Mouse (Mus musculus) embryonic facial prominence, embryonic 12.5 days (tissue): ENCODE measurements at regions not wholly inside any gene's neighbourhood (a gene's known extent, or its start where the extent isn't known, plus 50 kb on each side); places are given as distances from the start of the nearest gene placed in this dataset.

Source experiments
- ATAC-seq: fragments of 200-750 bp; cut with Nextera tagmentation; 2 replicates; pipeline ENCODE4 v1.8.0; 2017; ENCODE audit not compliant: insufficient number of reproducible peaks, insufficient read depth, low FRiP score, low TSS enrichment
- H3K27ac ChIP-seq: fragments of 300-500 bp; sonication (generic); 2 replicates; pipeline ENCODE4 v1.5.1; 2016; ENCODE audit warnings: mild to moderate bottlenecking
- H3K27me3 ChIP-seq: fragments of 300-500 bp; sonication (generic); 2 replicates; pipeline ENCODE4 v1.6.1; 2016; ENCODE audit warnings: mild to moderate bottlenecking, moderate library complexity
- H3K36me3 ChIP-seq: fragments of 300-500 bp; sonication (generic); 2 replicates; pipeline ENCODE4 v1.6.1; 2016; ENCODE audit warnings: mild to moderate bottlenecking
- H3K4me1 ChIP-seq: fragments of 300-500 bp; sonication (generic); 2 replicates; pipeline ENCODE4 v1.6.1; 2016
- H3K4me2 ChIP-seq: fragments of 300-500 bp; sonication (generic); replicated peaks from 2 replicates; pipeline ENCODE4 v1.6.1; 2016; ENCODE audit warnings: mild to moderate bottlenecking, moderate library complexity
- H3K4me3 ChIP-seq: fragments of 300-500 bp; sonication (generic); 2 replicates; pipeline ENCODE4 v1.5.1; 2016; ENCODE audit warnings: mild to moderate bottlenecking
- H3K9ac ChIP-seq: fragments of 300-500 bp; sonication (generic); 2 replicates; pipeline ENCODE4 v1.6.1; 2016; ENCODE audit warnings: mild to moderate bottlenecking, moderate library complexity
- H3K9me3 ChIP-seq: fragments of 300-500 bp; sonication (generic); 2 replicates; pipeline ENCODE4 v1.6.1; 2016; ENCODE audit warnings: mild to moderate bottlenecking, moderate library complexity
- WGBS: fragments of 180-500 bp; shearing (Covaris S2); methylation state at CpG from one replicate; pipeline ENCODE4 v1.1.7; 2016; 5-methylcytosine and 5-hydroxymethylcytosine counted together

DNA sequence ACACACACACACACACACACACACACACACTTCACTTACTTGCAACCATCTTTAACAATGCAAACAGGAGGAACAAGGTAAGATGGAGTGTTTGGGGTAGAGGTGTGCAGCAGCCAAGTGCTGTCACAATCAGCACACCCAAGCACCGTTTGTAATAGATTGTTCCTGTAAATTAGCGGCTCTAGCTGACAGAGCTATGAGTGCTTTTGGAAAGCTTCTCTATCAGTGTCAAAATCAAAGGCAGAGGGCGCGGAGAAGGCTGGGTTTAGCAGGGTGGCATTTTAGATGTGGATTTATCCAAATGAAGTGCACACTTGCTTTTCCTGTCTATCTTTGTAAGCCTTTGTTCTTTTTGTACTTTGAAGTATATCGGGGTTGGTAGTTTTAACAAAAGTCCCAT, 184.6 kb downstream of the Cog6 start:
- 84% methylated on average over 5 of the region's 5 CpGs for WGBS
- Histone ChIP-seq H3K9ac (no peak overlapping the region), H3K9me3 (no peaks in the 10 kb centered on the region), H3K27ac (no peak overlapping the region), H3K4me2 (no peak overlapping the region), H3K4me1 (no peaks in the 10 kb centered on the region), H3K27me3 (no peaks in the 10 kb centered on the region), H3K4me3 (no peak overlapping the region), H3K36me3 (no peaks in the 10 kb centered on the region)
- ATAC-seq = no peak

DNA sequence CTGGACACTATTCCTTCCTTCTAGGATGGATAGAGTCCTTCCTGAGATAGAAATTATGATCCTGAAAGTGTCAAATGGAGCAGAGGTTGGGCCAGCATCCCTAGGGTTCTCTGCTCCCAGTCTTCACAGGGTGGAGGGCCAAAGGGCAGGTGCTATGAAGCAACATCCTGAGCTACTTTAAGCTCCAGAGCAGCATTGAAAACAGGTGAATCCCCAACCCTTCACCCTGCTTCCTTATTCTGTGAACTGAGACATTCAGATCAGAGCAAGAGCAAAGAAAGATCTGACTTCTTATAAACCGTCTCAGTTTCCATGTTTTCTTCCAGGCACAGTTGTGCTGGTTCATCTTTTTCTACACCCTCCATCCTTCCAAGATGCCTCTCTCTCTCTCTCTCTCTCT, 185.1 kb downstream of the Cog6 start:
- H3K36me3 ChIP-seq = no peaks in the 10 kb centered on the region
- ATAC-seq = no peak
- H3K9ac ChIP-seq = no peak overlapping the region
- 76% methylated on average over 1 of the region's 1 CpGs for WGBS
- no peak overlapping the region for H3K4me2 ChIP-seq
- H3K9me3 ChIP-seq = no peaks in the 10 kb centered on the region
- H3K27ac ChIP-seq = no peak overlapping the region
- no peaks in the 10 kb centered on the region for H3K4me1 ChIP-seq
- H3K27me3 ChIP-seq = no peaks in the 10 kb centered on the region
- H3K4me3 ChIP-seq = no peak overlapping the region

DNA sequence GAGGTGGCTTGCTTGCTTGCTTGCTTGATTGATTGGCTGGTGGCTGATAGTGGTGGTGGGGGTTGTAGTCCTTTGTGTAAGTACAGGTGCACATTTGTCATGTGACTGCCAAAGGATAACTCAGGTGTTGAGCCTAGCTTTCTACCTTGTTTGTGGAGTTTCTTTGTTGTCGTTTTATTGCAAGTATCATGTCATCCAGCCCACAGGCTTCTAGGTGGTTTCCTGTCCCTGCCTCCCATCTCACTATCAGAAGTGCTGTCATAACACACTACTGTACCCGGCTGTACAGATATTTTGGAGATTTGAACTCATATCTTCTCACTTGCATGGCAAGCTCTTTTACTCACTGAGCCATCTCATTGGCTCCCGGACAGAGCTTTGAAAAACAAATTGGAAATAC, 186.9 kb downstream of the Cog6 start:
- H3K27ac ChIP-seq = no peak overlapping the region
- no peak overlapping the region for H3K9ac ChIP-seq
- H3K4me3 ChIP-seq = no peak overlapping the region
- H3K4me2 ChIP-seq = no peak overlapping the region
- H3K4me1 ChIP-seq = no peaks in the 10 kb centered on the region
- H3K9me3 ChIP-seq = no peaks in the 10 kb centered on the region
- H3K27me3 ChIP-seq = no peaks in the 10 kb centered on the region
- H3K36me3 ChIP-seq = no peaks in the 10 kb centered on the region
- ATAC-seq = no peak
- 88% methylated on average over 3 of the region's 3 CpGs for WGBS

GRCm38 (mm10) chr3:52829069-52829468, 188.0 kb downstream of the Cog6 start:
- 83% methylated on average over 6 of the region's 6 CpGs for WGBS
- Histone ChIP-seq H3K36me3 (no peaks in the 10 kb centered on the region), H3K27ac (no peak overlapping the region), H3K4me3 (no peak overlapping the region), H3K27me3 (no peaks in the 10 kb centered on the region), H3K9ac (no peak overlapping the region), H3K4me2 (no peak overlapping the region), H3K9me3 (no peaks in the 10 kb centered on the region), H3K4me1 (no peaks in the 10 kb centered on the region)
- no peak for ATAC-seq

GRCm38 (mm10) chr3:52828473-52828872, 188.6 kb downstream of the Cog6 start:
- Histone ChIP-seq H3K27ac (no peak overlapping the region), H3K4me1 (no peaks in the 10 kb centered on the region), H3K27me3 (no peaks in the 10 kb centered on the region), H3K36me3 (no peaks in the 10 kb centered on the region), H3K4me3 (no peak overlapping the region), H3K4me2 (no peak overlapping the region), H3K9me3 (no peaks in the 10 kb centered on the region), H3K9ac (no peak overlapping the region)
- ATAC-seq = no peak
- WGBS = 39% methylated on average over 4 of the region's 4 CpGs

DNA sequence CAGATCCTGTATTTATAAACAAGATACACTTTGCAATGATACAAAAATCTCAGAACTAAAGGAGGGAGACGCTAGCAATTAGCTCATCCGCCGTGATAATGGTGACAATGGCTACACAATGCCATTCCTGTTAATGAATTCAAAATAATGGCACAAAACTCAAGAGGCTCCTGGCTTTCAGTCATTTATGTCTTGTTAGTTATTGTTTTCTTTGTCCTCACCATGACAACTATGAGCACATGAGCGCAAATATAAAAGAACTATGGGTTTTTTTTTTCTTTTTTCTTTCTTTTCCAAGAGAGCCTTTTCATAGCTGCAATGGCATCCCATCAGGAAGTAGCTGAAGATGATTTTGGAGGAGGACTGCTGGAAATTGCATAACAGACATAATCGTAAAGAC, 194.2 kb downstream of the Cog6 start:
- Histone ChIP-seq H3K9ac (no peak overlapping the region), H3K36me3 (no peaks in the 10 kb centered on the region), H3K27me3 (no peaks in the 10 kb centered on the region), H3K27ac (no peak overlapping the region), H3K9me3 (no peaks in the 10 kb centered on the region), H3K4me2 (no peak overlapping the region), H3K4me3 (no peak overlapping the region), H3K4me1 (no peaks in the 10 kb centered on the region)
- ATAC-seq = no peak
- WGBS = 88% methylated on average over 5 of the region's 5 CpGs

- Histone ChIP-seq H3K9me3 (no peaks in the 10 kb centered on the region), H3K27ac (no peak overlapping the region), H3K27me3 (no peaks in the 10 kb centered on the region), H3K4me3 (no peak overlapping the region), H3K9ac (no peak overlapping the region), H3K36me3 (no peaks in the 10 kb centered on the region), H3K4me1 (no peaks in the 10 kb centered on the region), H3K4me2 (no peak overlapping the region)
- ATAC-seq = no peak
- 7% methylated on average over 5 of the region's 5 CpGs for WGBS
Observed at GRCm38 (mm10) chr3:52821450-52821849, 195.6 kb downstream of the Cog6 start.

GRCm38 (mm10) chr3:52818401-52818800, 198.6 kb downstream of the Cog6 start:
- H3K27ac ChIP-seq = no peak overlapping the region
- 88% methylated on average over 4 of the region's 4 CpGs for WGBS
- H3K36me3 ChIP-seq = no peaks in the 10 kb centered on the region
- no peak for ATAC-seq
- no peaks in the 10 kb centered on the region for H3K4me1 ChIP-seq
- H3K27me3 ChIP-seq = no peaks in the 10 kb centered on the region
- no peak overlapping the region for H3K4me3 ChIP-seq
- H3K9ac ChIP-seq = no peak overlapping the region
- no peaks in the 10 kb centered on the region for H3K9me3 ChIP-seq
- H3K4me2 ChIP-seq = no peak overlapping the region

- no peaks in the 10 kb centered on the region for H3K4me1 ChIP-seq
- H3K36me3 ChIP-seq = no peaks in the 10 kb centered on the region
- no peak overlapping the region for H3K4me2 ChIP-seq
- H3K27ac ChIP-seq = no peak overlapping the region
- H3K9me3 ChIP-seq = no peaks in the 10 kb centered on the region
- no peak overlapping the region for H3K9ac ChIP-seq
- no peak for ATAC-seq
- H3K27me3 ChIP-seq = no peaks in the 10 kb centered on the region
- 85% methylated on average over 6 of the region's 6 CpGs for WGBS
- no peak overlapping the region for H3K4me3 ChIP-seq
Observed at GRCm38 (mm10) chr3:52817416-52817815, 199.6 kb downstream of the Cog6 start.

GRCm38 (mm10) chr3:52815497-52815896, 201.5 kb downstream of the Cog6 start:
- ATAC-seq = no peak
- no peaks in the 10 kb centered on the region for H3K36me3 ChIP-seq
- WGBS = 58% methylated on average over 7 of the region's 7 CpGs
- no peaks in the 10 kb centered on the region for H3K27me3 ChIP-seq
- no peaks in the 10 kb centered on the region for H3K9me3 ChIP-seq
- H3K9ac ChIP-seq = no peak overlapping the region
- no peaks in the 10 kb centered on the region for H3K4me1 ChIP-seq
- H3K4me2 ChIP-seq = no peak overlapping the region
- no peak overlapping the region for H3K27ac ChIP-seq
- no peak overlapping the region for H3K4me3 ChIP-seq

GRCm38 (mm10) chr3:52802324-52802723, 214.7 kb downstream of the Cog6 start:
- Histone ChIP-seq H3K4me1 (no peaks in the 10 kb centered on the region), H3K4me3 (no peak overlapping the region)
- no peak for ATAC-seq

GRCm38 (mm10) chr3:52801446-52801845, 215.6 kb downstream of the Cog6 start:
- Histone ChIP-seq H3K36me3 (no peaks in the 10 kb centered on the region), H3K9ac (no peak overlapping the region), H3K4me3 (no peak overlapping the region), H3K27ac (no peak overlapping the region), H3K9me3 (no peaks in the 10 kb centered on the region), H3K4me1 (no peaks in the 10 kb centered on the region), H3K27me3 (no peaks in the 10 kb centered on the region), H3K4me2 (no peak overlapping the region)
- ATAC-seq = no peak
- WGBS = 88% methylated on average over 5 of the region's 5 CpGs

More at GRCm38 (mm10) chr3:52802324-52802723, 214.7 kb downstream of the Cog6 start:
- Histone ChIP-seq H3K9ac (no peak overlapping the region), H3K36me3 (no peaks in the 10 kb centered on the region), H3K9me3 (no peaks in the 10 kb centered on the region), H3K4me2 (no peak overlapping the region), H3K27ac (no peak overlapping the region), H3K27me3 (no peaks in the 10 kb centered on the region)
- WGBS = 72% methylated on average over 5 of the region's 5 CpGs

DNA sequence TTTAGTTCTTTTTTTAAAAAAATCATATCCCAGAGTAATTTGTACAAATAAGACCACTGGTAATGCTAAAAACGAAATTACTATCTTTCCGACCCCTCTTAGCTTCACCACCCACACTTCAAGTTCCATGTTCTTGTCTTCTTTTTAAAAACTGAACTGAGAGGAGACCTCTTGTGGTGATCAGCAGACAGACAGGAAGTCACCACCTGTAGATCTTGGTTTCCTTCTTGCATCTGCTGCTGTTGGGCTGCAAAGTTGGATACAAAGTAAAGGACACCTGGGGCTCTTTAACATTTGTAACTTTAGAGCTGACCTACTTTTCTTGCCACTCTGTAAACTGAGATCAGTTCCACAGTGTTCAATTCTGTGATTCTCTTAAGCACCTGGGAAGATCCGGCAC, 216.4 kb downstream of the Cog6 start:
- Histone ChIP-seq H3K27me3 (no peaks in the 10 kb centered on the region), H3K4me2 (no peak overlapping the region), H3K4me3 (no peak overlapping the region), H3K9me3 (no peaks in the 10 kb centered on the region), H3K9ac (no peak overlapping the region), H3K36me3 (no peaks in the 10 kb centered on the region), H3K4me1 (no peaks in the 10 kb centered on the region), H3K27ac (no peak overlapping the region)
- ATAC-seq = no peak
- 80% methylated on average over 3 of the region's 3 CpGs for WGBS
